ENCODE assay signal across 18 mouse cellular contexts in genomic region chr2:157957707-157958108, GRCm38 (mm10). TPM values are rescaled to one million over a fixed set of nuclear protein-coding genes. Genes with fewer than 3 reads are reported as not detected.
A peak's percentile ranks its signal among the peaks of the same experiment; 100 is the strongest.
DNase-seq lines count a peak whose midpoint lies in the region; ATAC-seq and TF ChIP-seq lines count a peak whose summit lies in the region.
"Had no signal": no experiment of that assay in that cellular context is flagged by ENCODE, and none has a peak within 500 bp of the region (broad histone marks: within the 10 kb centered on the region; RNA-seq: fewer than 3 reads in every experiment).

No protein-coding gene starts in this region.

- WGBS in hindbrain, embryonic 11.5 days: 6% methylated on average over 2 of the region's 2 CpGs
- WGBS in hindbrain, embryonic 16.5 days: 7% methylated on average over 2 of the region's 2 CpGs
- 6% methylated on average over 2 of the region's 2 CpGs for WGBS in midbrain, embryonic 12.5 days
- 20% methylated on average over 2 of the region's 2 CpGs for WGBS in midbrain, postnatal 0 days

- no peaks in the 10 kb centered on the region for H3K9me3 ChIP-seq in hindbrain, embryonic 11.5 days (ENCODE audit: control insufficient read depth, low read length)
- no peaks in the 10 kb centered on the region for H3K9me3 ChIP-seq in hindbrain, embryonic 16.5 days (ENCODE audit: control insufficient read depth, low read length)
- no peaks in the 10 kb centered on the region for H3K9me3 ChIP-seq in midbrain, embryonic 12.5 days
- no peaks in the 10 kb centered on the region for H3K9me3 ChIP-seq in midbrain, postnatal 0 days (ENCODE audit: low read length)
- H3K9me3 ChIP-seq: liver, embryonic 13.5 days had no signal

- H3K4me1 ChIP-seq in hindbrain, embryonic 11.5 days (replicated peaks; ENCODE audit: control insufficient read depth, insufficient read depth, low read length): 0 out of 2 replicates have a peak, but pooled peaks cover 3% of the 10 kb centered on the region
- H3K4me1 ChIP-seq in hindbrain, embryonic 16.5 days (ENCODE audit: control insufficient read depth, insufficient read depth, low read depth, low read length): no peaks in the 10 kb centered on the region
- peaks cover 16% of the 10 kb centered on the region for H3K4me1 ChIP-seq in midbrain, embryonic 12.5 days
- H3K4me1 ChIP-seq in midbrain, postnatal 0 days (ENCODE audit: insufficient read depth, low read length): no peaks in the 10 kb centered on the region
- H3K4me1 ChIP-seq: liver, embryonic 13.5 days had no signal

- H3K4me2 ChIP-seq in hindbrain, embryonic 11.5 days (replicated peaks; ENCODE audit: low read depth, low read length): no peak overlapping the region
- no peak overlapping the region for H3K4me2 ChIP-seq in hindbrain, embryonic 16.5 days (ENCODE audit: low read length)
- H3K4me2 ChIP-seq in midbrain, embryonic 12.5 days (replicated peaks): no peak overlapping the region
- H3K4me2 ChIP-seq in midbrain, postnatal 0 days (ENCODE audit: low read depth, low read length, poor library complexity, severe bottlenecking): no peak overlapping the region
- H3K4me2 ChIP-seq: liver, embryonic 13.5 days had no signal

- H3K27me3 ChIP-seq in hindbrain, embryonic 11.5 days (ENCODE audit: control insufficient read depth, insufficient read depth, low read length): no peaks in the 10 kb centered on the region
- H3K27me3 ChIP-seq in hindbrain, embryonic 16.5 days (replicated peaks; ENCODE audit: control insufficient read depth, insufficient read depth, low read length): no peaks in the 10 kb centered on the region
- 0 out of 2 replicates have a peak, but pooled peaks cover 5% of the 10 kb centered on the region for H3K27me3 ChIP-seq in midbrain, embryonic 12.5 days
- H3K27me3 ChIP-seq in midbrain, postnatal 0 days (ENCODE audit: insufficient read depth, low read length): no peaks in the 10 kb centered on the region
- H3K27me3 ChIP-seq: liver, embryonic 13.5 days had no signal

- no peaks in the 10 kb centered on the region for H3K36me3 ChIP-seq in hindbrain, embryonic 11.5 days (ENCODE audit: control insufficient read depth, insufficient read depth, low read length)
- H3K36me3 ChIP-seq in hindbrain, embryonic 16.5 days (ENCODE audit: control insufficient read depth, insufficient read depth, low read length): no peaks in the 10 kb centered on the region
- H3K36me3 ChIP-seq in midbrain, embryonic 12.5 days: no peaks in the 10 kb centered on the region
- no peaks in the 10 kb centered on the region for H3K36me3 ChIP-seq in midbrain, postnatal 0 days (ENCODE audit: insufficient read depth, low read length)
- H3K36me3 ChIP-seq: liver, embryonic 13.5 days had no signal

- no peak for TF ChIP-seq CTCF in midbrain, postnatal 0 days (IDR thresholded peaks at IDR 0.05)

- ATAC-seq in hindbrain, embryonic 11.5 days (ENCODE audit: low FRiP score): no peak
- no peak for ATAC-seq in hindbrain, embryonic 16.5 days
- ATAC-seq in midbrain, embryonic 12.5 days (ENCODE audit: low FRiP score, low read depth): no peak
- ATAC-seq in midbrain, postnatal 0 days (ENCODE audit: low FRiP score): no peak
- ATAC-seq: lung, postnatal 0 days had no signal

- no peak overlapping the region for H3K4me3 ChIP-seq in hindbrain, embryonic 11.5 days (ENCODE audit: low read depth, low read length)
- no peak overlapping the region for H3K4me3 ChIP-seq in hindbrain, embryonic 16.5 days (ENCODE audit: low read length)
- H3K4me3 ChIP-seq in midbrain, embryonic 12.5 days: no peak overlapping the region
- no peak overlapping the region for H3K4me3 ChIP-seq in midbrain, postnatal 0 days (ENCODE audit: low read depth, low read length)
- H3K4me3 ChIP-seq: erythroblast, embryonic 14.5 days; gastrocnemius, adult 2 months; liver, embryonic 13.5 days had no signal

- no peak overlapping the region for H3K9ac ChIP-seq in hindbrain, embryonic 11.5 days (ENCODE audit: low read depth, low read length)
- no peak overlapping the region for H3K9ac ChIP-seq in hindbrain, embryonic 16.5 days (ENCODE audit: low read depth, low read length)
- no peak overlapping the region for H3K9ac ChIP-seq in midbrain, embryonic 12.5 days (replicated peaks)
- H3K9ac ChIP-seq in midbrain, postnatal 0 days (replicated peaks; ENCODE audit: low read length, poor library complexity, severe bottlenecking): no peak overlapping the region
- H3K9ac ChIP-seq: liver, embryonic 13.5 days had no signal

- peak; percentile 22 for DNase-seq in hindbrain, embryonic 11.5 days (ENCODE audit: low spot score)
- DNase-seq in midbrain, postnatal 0 days (ENCODE audit: low spot score): no peak
- peak; percentile 23 for DNase-seq in embryo, embryonic 11 days
- peak; percentile 34 for DNase-seq in mesoderm, embryonic 11.5 days (ENCODE audit: low read depth, low spot score)
- no peak for DNase-seq in lung, postnatal 14 days
- DNase-seq in layer of hippocampus, adult 9-11 months: no peak
- DNase-seq: cerebellum, adult 11-12 months; gastrocnemius, adult 2 months; heart, adult 18-20 months; liver, embryonic 13.5 days had no signal

- H3K27ac ChIP-seq in hindbrain, embryonic 11.5 days (ENCODE audit: low read depth, low read length): no peak overlapping the region
- H3K27ac ChIP-seq in hindbrain, embryonic 16.5 days (ENCODE audit: low read depth, low read length): no peak overlapping the region
- H3K27ac ChIP-seq in midbrain, embryonic 12.5 days (replicated peaks): peak overlapping the region; percentile 15; the same call in 1 of the 2 replicates
- H3K27ac ChIP-seq in midbrain, postnatal 0 days (ENCODE audit: low read depth, low read length): no peak overlapping the region
- H3K27ac ChIP-seq: gastrocnemius, adult 2 months; liver, embryonic 13.5 days had no signal

RNA-seq across cellular contexts. Expression of gene Vstm2l, which starts 43.3 kb away (rescaled TPM):
- 4.5 and 6.4 TPM in 2 replicates for polyA plus RNA-seq in hindbrain, embryonic 11.5 days (2014; fragmentation: Nextera tagmentation; extraction: Ambion mirVana)
- polyA plus RNA-seq in hindbrain, embryonic 16.5 days (2015; fragmentation: Nextera tagmentation; extraction: Ambion mirVana): 9.5 and 20.7 TPM in 2 replicates
- polyA plus RNA-seq in midbrain, embryonic 12.5 days (2016; fragmentation: Nextera tagmentation; extraction: Ambion mirVana): 8.9 and 9.3 TPM in 2 replicates
- total RNA-seq in midbrain, postnatal 0 days (2014; rRNA removed): 349 and 393 TPM in 2 replicates
- polyA plus RNA-seq in midbrain, postnatal 0 days (2015; fragmentation: Nextera tagmentation; extraction: Ambion mirVana): 57.0 and 61.8 TPM in 2 replicates
- total RNA-seq: common myeloid progenitor, adult 5-6 weeks; gastrocnemius, adult 2 months; monocyte, adult 5-6 weeks had no signal
- polyA plus RNA-seq: C2C12; erythroblast, embryonic 14.5 days; heart, embryonic 16.5 days; liver, embryonic 13.5 days; lung, postnatal 0 days had no signal

Comparison
In these comparisons a context has a peak if more than half of its experiments do, and no peak if none do; other contexts are left out.
1. DNase-seq: peak in hindbrain, embryonic 11.5 days (single experiment), embryo, embryonic 11 days (single experiment) and mesoderm, embryonic 11.5 days (single experiment); none in midbrain, postnatal 0 days (single experiment), lung, postnatal 14 days (single experiment) and layer of hippocampus, adult 9-11 months (single experiment).